Mouse (Mus musculus): Measurements from ENCODE around the gene Ndufa1.
A peak's percentile ranks its signal among the peaks of the same experiment; 100 is the strongest.
"Not testable (repeated sequence)": the region's sequence is repeated elsewhere in the genome, so short reads cannot be mapped to it uniquely, and the experiment has no call there.

Ndufa1 gene

DNA sequence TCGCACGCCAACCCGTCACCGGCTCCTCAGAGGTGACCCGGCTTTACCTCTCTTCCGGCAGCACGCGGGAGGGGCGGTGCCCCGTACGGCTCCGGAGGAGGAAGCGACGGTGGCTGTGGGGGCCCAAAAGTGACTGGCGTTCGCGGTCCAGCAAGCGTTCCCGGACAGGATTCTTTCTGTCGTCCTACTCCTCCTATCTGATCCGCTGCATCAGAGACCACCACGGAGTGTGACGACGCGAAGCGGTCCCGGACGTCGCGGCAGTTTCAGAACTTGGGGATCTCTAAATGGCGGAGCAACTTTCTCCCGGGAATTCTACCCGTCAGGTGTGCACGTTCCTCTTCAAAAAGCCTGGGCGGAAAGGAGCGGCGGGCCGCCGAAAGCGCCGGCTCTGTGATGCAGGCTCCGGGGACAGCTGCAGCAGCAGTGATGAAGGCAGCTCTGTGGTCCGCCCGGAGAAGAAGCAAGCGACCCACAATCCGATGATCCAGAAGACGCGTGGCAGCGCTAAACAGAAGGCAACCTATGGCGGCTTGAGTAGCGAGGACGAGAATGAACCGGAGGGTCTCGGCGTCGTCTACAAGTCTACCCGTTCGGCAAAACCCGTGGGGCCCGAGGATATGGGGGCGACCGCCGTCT lies at the start of gene Ndufa1, which contains the start of gene Rnf113a1:
Ndufa1 (minus strand) TSS at position 59 of the 639 bp plus-strand sequence.
Rnf113a1 (plus strand) TSS at position 141 of the 639 bp plus-strand sequence.
- DNase-seq (ENCODE audit: low spot score in 2 of 2), result peak; percentile 62 to 69

DNA sequence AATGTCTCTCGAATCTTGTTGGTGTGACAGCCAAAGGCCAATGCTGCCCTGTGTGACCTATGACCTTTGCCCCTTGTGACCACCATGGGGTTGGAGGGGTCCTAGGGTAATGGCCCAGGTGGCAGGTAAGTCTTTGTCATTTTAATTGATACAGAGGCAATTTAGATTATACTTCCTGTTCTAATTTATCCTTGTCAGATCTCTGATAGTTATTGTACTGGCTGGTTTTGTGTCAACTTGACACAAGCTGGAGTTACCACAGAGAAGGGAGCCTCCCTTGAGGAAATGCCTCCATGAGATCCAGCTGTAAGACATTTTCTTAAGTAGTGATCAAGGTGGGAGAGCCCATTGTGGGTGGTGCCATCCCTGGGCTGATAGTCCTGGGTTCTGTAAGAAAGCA lies 31.2 kb upstream of the Ndufa1 start, which contains the start of gene Rhox1:
Rhox1 (minus strand) TSS at position 101 of the 400 bp plus-strand sequence.
- DNase-seq (ENCODE audit: low spot score in 2 of 2), result not testable (repeated sequence)

DNA sequence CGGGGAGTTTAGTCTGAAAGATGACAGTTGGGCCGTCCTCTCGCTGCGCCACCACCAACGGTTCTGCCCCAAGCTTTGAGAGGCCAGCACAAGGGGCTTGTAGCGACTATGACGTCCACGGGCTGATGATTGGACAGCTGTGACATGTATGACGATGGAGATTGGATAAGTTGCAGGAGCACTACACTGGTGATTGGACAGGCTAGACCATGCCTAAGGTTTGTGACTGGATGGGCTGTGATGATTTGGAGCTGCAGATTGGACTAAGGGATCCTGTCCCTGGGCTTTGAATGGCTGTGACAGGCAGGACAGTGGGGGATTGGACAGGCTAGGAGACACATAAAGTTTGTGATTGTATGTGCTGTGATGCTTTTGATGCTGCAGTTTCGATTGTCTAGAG lies 20.0 kb upstream of the Ndufa1 start, which contains the start of gene Gm9:
Gm9 (minus strand) TSS at position 101 of the 400 bp plus-strand sequence.
- DNase-seq (ENCODE audit: low spot score in 2 of 2), result no peak

DNA sequence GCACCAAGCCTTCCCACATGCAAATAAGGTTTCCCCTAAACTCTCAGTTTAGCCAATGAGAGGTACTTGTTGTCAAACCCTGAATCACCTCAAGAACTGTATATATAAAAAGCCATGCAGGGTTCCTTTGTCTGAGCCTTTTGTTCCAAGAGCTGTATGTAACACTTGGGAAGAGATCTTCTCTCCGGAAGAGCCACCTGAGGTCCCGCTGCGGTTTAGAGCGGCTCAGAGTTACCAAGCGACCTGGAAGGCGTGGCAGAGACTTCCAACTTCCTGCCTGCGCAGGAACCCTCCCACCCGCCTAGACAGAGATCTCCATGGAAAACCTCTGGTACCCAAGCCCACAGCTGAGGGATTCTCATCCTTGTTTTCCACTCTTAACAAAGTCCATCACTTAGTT lies 7.7 kb upstream of the Ndufa1 start:
- DNase-seq (ENCODE audit: low spot score in 2 of 2), result no peak

DNA sequence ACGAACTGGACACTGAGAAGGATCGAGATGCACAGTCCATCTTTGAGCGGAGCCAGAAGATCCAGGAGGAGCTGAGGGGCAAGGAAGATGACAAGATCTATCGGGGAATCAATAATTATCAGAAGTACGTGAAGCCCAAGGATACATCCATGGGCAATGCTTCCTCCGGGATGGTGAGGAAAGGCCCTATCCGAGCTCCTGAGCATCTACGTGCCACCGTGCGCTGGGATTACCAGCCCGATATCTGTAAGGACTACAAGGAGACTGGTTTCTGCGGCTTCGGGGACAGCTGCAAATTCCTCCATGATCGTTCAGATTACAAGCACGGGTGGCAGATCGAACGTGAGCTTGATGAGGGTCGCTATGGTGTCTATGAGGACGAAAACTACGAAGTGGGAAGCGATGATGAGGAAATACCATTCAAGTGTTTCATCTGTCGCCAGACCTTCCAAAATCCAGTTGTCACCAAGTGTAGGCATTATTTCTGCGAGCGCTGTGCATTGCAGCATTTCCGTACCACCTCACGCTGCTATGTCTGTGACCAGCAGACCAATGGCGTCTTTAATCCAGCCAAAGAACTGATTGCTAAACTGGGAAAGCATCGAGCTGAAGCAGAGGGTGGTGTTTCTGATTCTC lies 899 bp upstream of the Ndufa1 start:
- no peak for DNase-seq (ENCODE audit: low spot score in 2 of 2)

DNA sequence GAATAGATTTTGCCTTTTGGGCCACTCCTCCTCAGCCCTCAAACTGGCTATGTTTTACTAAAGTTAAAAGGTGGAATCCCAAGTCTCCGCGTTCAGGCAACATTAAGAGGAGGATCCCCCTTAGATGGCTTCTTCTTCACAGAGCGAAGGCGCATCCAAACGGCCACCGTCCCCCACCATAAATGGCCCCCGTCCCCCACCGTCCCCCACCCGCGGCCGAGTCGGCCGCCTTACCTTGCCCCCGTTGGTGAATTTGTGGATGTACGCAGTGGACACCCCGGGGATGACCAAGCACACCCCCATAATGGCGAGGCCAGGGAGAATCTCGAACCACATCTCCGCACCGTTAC lies 233 bp downstream of the Ndufa1 start:
- DNase-seq (ENCODE audit: low spot score in 2 of 2), result no peak

DNA sequence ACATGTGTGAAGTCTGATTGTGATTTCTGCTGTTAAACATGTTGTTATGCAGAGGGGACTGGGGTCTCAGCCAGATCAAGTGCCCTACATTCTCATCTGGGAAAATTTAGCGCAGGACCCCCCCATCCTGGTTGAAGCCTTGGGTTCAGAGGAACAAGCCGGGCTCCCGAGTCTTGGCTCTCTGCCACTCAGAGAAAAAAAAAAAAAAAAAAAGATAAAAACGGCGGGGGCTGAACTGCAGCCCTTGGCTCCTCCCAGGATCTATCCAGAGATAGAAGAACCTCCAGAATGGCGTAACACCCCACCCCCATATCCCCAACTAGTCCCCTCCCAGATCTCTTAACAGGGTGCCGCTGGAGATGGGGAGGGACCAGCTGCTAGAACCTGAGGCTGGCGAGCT lies 6.6 kb downstream of the Ndufa1 start:
- DNase-seq (ENCODE audit: low spot score in 2 of 2), result not testable (repeated sequence)

DNA sequence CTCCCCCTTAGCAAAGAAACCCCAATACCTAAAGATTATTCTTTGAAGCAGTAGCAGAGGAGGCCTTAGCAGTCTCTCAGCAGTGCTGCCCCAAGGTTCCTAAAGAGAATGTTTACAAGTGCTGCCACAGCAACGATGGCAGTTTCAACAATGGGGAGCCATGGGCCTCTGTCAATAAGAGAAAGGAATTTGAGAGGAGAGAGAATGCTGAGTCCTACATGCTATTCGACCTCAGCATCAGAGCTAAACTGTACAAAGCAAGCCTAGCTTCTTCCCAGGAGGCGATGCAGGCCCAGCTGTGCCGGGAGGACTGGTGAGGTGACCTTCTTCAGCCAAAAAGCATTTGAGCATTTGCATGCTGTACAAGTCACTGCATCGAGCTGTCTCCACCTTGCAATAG lies 22.2 kb downstream of the Ndufa1 start, which contains the start of gene Akap14:
Akap14 (minus strand) TSS at position 101 of the 400 bp plus-strand sequence.
- no peak for DNase-seq (ENCODE audit: low spot score in 2 of 2)

DNA sequence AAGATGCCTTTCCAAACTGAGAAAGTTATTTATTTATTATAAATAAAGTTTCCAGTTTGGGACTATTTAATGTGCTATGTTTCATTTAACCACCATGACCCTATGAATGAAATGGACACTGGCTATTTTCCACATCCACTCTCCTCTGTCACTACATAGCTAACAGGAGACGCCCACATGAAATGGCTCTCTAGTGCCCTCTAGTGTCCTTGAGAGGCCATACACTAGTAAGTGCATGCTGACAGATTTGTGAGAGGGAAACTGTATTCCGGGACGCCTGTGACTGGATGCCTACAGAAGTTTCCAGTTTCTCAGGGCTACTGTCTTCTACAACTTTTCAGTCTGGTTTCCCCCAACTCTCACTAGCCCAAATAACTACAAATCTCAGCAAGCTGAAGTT lies 23.9 kb downstream of the Ndufa1 start:
- peak in 1 of 2 experiments; percentile 24 for DNase-seq (ENCODE audit: low spot score in 2 of 2)

DNA sequence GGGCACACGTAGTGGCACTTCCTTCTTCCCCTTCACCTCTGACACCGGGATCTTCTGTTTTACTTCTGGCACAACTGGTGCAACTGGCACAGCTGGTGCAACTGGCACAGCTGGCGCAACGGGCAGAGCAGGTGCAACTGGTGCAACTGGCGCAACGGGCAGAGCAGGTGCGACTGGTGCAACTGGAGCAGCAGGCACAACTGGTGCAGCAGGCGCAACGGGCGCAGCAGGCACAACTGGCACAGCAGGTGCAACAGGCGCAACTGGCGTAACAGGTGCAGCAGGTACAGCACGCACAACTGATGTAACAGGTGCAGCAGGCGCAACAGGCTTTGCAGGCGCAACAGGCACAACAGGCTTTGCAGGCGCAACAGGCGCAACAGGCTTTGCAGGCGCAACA lies 27.8 kb downstream of the Ndufa1 start:
- no peak for DNase-seq (ENCODE audit: low spot score in 2 of 2)

DNA sequence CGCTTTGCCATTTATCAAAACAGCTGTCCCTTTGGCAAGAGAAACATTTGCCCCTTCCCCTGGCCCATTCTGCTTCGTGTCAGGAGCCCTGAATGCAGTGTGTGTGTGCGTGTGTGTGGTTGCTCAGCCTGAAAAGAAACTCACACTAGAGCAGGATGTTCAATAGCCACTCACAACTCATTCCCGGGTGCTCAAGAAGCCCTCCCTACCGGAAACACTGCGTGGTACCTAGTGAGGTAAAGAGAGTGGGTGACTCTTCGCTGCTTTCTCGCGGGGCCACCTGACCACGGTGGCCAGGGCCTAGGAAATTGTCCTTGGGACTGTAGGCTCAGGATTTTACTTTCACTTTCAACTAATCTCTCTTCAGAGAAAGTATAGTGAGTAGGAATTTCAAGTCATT lies 29.8 kb downstream of the Ndufa1 start:
- DNase-seq (ENCODE audit: low spot score in 2 of 2), result no peak

DNA sequence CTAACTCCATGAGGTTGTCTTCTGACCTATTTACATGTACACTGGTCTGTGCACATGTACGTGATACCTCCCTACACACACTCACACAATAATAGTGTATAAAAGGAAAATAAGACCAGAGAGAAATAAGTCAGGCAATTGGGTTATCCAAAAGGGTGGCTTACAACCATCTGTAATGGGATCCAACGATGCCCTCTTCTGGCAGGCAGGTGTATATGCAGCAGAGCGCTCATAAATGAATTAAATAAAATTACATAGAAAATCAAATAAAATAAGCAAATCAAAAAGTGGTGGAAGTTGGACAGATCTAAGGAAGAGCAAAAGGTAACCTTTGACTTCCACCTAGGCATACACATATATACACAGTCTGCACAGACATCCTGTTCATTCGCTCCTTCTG lies 33.1 kb downstream of the Ndufa1 start:
- DNase-seq (ENCODE audit: low spot score in 2 of 2), result no peak

DNA sequence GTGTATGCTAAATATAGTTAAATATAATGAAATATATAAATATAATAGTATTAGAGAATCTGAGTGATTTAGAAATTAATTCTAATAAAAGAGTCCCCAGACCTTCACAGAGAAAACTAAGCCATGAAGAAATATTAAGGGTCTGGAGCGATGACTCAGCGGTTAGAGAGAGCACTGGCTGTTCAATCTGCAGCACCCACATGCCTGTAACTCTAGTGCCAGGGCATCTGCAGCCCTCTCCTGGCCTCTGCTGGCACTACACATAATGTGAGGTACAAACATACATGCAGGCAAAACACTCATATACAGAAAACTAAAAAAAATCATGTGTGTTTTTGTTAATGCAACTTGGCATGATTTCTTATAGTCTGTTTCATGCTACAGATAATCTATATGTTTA lies 46.0 kb downstream of the Ndufa1 start:
- no peak for DNase-seq (ENCODE audit: low spot score in 2 of 2)

DNA sequence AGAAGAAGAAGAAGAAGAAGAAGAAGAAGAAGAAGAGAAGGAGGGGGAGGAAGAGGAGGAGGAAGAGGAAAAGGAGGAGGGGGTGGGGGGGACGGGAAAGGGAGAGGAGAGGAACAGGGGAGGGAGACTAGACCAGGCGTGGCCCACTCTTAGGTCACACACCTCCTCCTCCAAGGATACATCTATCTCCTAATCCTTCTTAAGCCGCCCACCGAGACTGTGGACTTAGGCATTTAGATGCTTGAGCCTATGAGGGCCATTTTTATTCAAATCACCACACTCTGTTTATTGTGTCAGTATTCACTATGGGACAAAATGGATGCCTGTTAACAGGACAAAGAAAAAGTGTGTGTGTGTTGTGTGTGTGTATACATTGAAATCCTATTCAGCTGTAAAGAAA lies 46.5 kb downstream of the Ndufa1 start:
- not testable (repeated sequence) for DNase-seq (ENCODE audit: low spot score in 2 of 2)

DNA sequence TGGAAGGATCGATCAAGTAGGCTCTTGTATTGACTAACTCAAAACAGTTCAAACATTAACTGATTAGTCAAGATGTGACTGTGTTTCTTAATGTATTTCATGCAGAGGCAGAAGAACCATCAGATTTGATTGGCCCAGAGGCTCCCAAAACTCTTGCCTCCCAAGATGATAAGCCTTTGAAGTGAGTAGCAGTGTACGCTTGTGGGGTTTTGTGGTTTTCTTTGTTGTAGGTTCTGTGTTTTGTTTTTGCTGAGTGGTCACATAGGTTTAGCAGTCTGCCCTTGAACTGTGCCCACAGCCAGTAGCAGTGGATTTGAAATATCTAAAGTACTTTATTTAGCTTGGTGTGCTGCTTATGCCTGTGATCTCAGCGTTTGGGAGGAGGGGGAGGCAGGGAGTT lies 49.2 kb downstream of the Ndufa1 start:
- DNase-seq (ENCODE audit: low spot score in 2 of 2), result no peak
